ENCODE assay signal across 24 mouse cellular contexts in genomic region chr1:182640094-182640493, GRCm38 (mm10).
"Had no signal": no experiment of that assay in that cellular context is flagged by ENCODE, and none has a peak within 500 bp of the region (broad histone marks: within the 10 kb centered on the region; RNA-seq: fewer than 3 reads in every experiment).

No protein-coding gene starts in this region.

- H3K4me2 ChIP-seq: heart, embryonic 11.5 days; heart, embryonic 13.5 days; heart, embryonic 15.5 days; hindbrain, embryonic 12.5 days; hindbrain, embryonic 14.5 days; intestine, embryonic 15.5 days; limb, embryonic 12.5 days had no signal

- H3K36me3 ChIP-seq: heart, embryonic 13.5 days; heart, embryonic 15.5 days; hindbrain, embryonic 10.5 days; hindbrain, embryonic 12.5 days; intestine, embryonic 15.5 days; limb, embryonic 10.5 days; limb, embryonic 12.5 days had no signal

- H3K9me3 ChIP-seq: heart, embryonic 13.5 days; heart, embryonic 15.5 days; hindbrain, embryonic 10.5 days; hindbrain, embryonic 12.5 days; intestine, embryonic 15.5 days; limb, embryonic 10.5 days; limb, embryonic 12.5 days had no signal

- DNase-seq: gastrocnemius, postnatal 14 days; gastrocnemius, postnatal 36 days; heart, adult 11 months; heart, adult 2 months; heart, postnatal 4 days; kidney, adult 18-20 months; kidney, adult 8-10 months; kidney, postnatal 10 days; kidney, postnatal 25 days; kidney, postnatal 4 days had no signal

- H3K27me3 ChIP-seq: heart, embryonic 13.5 days; hindbrain, embryonic 12.5 days; intestine, embryonic 15.5 days; limb, embryonic 12.5 days had no signal

- H3K9ac ChIP-seq: heart, embryonic 13.5 days; heart, embryonic 15.5 days; hindbrain, embryonic 12.5 days; hindbrain, embryonic 14.5 days; intestine, embryonic 15.5 days; limb, embryonic 12.5 days had no signal

- H3K27ac ChIP-seq: heart, adult 2 months; heart, embryonic 13.5 days; heart, embryonic 15.5 days; hindbrain, embryonic 10.5 days; hindbrain, embryonic 12.5 days; hindbrain, embryonic 14.5 days; intestine, embryonic 15.5 days; layer of hippocampus, adult 2 months; left cerebral cortex, adult 2 months; limb, embryonic 10.5 days; limb, embryonic 12.5 days had no signal

- ATAC-seq: hindbrain, embryonic 16.5 days; inflammation-experienced regulatory T-cells, adult 6 months; intestine, embryonic 15.5 days; intestine, postnatal 0 days had no signal

- H3K4me1 ChIP-seq: heart, embryonic 15.5 days had no signal

- H3K4me3 ChIP-seq: heart, adult 2 months; heart, embryonic 13.5 days; heart, embryonic 15.5 days; hindbrain, embryonic 10.5 days; hindbrain, embryonic 12.5 days; intestine, embryonic 15.5 days; layer of hippocampus, adult 2 months; left cerebral cortex, adult 2 months; limb, embryonic 10.5 days; limb, embryonic 12.5 days had no signal
